Mouse (Mus musculus) hindbrain, embryonic 14.5 days (tissue): ENCODE measurements around the gene Umps. TPM values are rescaled to one million over a fixed set of nuclear protein-coding genes. Genes with fewer than 3 reads are reported as not detected.

Experiments
- ATAC-seq: fragments of 200-750 bp; cut with Nextera tagmentation; 2 replicates; pipeline ENCODE4 v1.8.0; 2017; ENCODE audit warnings: moderate number of reproducible peaks, mild to moderate bottlenecking, moderate TSS enrichment, moderate library complexity; ENCODE audit not compliant: low FRiP score
- DNase-seq: peaks from one replicate; pipeline ENCODE4 v3.0.0-alpha.2; 2015; ENCODE audit warnings: low spot score
- H3K27ac ChIP-seq: fragments of 300-500 bp; sonication (generic); 2 replicates; pipeline ENCODE4 v1.5.1; 2014; ENCODE audit warnings: mild to moderate bottlenecking, moderate library complexity
- H3K27me3 ChIP-seq: fragments of 300-500 bp; sonication (generic); 2 replicates; pipeline ENCODE4 v1.6.1; 2014; ENCODE audit warnings: mild to moderate bottlenecking, low read length, mixed read lengths; ENCODE audit not compliant: control insufficient read depth, insufficient read depth
- H3K36me3 ChIP-seq: fragments of 300-500 bp; sonication (generic); replicated peaks from 2 replicates; pipeline ENCODE4 v1.6.1; 2014; ENCODE audit not compliant: control insufficient read depth, insufficient read depth
- H3K4me1 ChIP-seq: fragments of 300-500 bp; sonication (generic); replicated peaks from 2 replicates; pipeline ENCODE4 v1.6.1; 2014; ENCODE audit warnings: antibody characterized with exemption, low read length, mixed read lengths; ENCODE audit not compliant: control insufficient read depth, insufficient read depth
- H3K4me2 ChIP-seq: fragments of 300-500 bp; sonication (generic); replicated peaks from 2 replicates; pipeline ENCODE4 v1.6.1; 2014; ENCODE audit warnings: mild to moderate bottlenecking, moderate library complexity
- H3K4me3 ChIP-seq: fragments of 300-500 bp; sonication (generic); replicated peaks from 2 replicates; pipeline ENCODE4 v1.5.1; 2014; ENCODE audit warnings: mild to moderate bottlenecking, low read length
- H3K9ac ChIP-seq: fragments of 300-500 bp; sonication (generic); 2 replicates; pipeline ENCODE4 v1.6.1; 2014
- H3K9me3 ChIP-seq: fragments of 300-500 bp; sonication (generic); 2 replicates; pipeline ENCODE4 v1.6.1; 2016; ENCODE audit warnings: low read length; ENCODE audit not compliant: control insufficient read depth
- WGBS: fragments of 180-500 bp; shearing (Covaris S2); extraction: QIAGEN DNeasy Blood & Tissue Kit; methylation state at CpG from one replicate; pipeline ENCODE4 v1.1.7; 2014; 5-methylcytosine and 5-hydroxymethylcytosine counted together
- polyA plus RNA-seq: library from polyadenylated mRNA; unstranded; fragments of >200 nt; fragmentation: Nextera tagmentation; extraction: Ambion mirVana; gene quantifications from 2 replicates; pipeline ENCODE4 v1.2.1, GENCODE M21; 2014

The Umps gene
- polyA plus RNA-seq: 24.2 and 28.5 TPM in 2 replicates

DNA sequence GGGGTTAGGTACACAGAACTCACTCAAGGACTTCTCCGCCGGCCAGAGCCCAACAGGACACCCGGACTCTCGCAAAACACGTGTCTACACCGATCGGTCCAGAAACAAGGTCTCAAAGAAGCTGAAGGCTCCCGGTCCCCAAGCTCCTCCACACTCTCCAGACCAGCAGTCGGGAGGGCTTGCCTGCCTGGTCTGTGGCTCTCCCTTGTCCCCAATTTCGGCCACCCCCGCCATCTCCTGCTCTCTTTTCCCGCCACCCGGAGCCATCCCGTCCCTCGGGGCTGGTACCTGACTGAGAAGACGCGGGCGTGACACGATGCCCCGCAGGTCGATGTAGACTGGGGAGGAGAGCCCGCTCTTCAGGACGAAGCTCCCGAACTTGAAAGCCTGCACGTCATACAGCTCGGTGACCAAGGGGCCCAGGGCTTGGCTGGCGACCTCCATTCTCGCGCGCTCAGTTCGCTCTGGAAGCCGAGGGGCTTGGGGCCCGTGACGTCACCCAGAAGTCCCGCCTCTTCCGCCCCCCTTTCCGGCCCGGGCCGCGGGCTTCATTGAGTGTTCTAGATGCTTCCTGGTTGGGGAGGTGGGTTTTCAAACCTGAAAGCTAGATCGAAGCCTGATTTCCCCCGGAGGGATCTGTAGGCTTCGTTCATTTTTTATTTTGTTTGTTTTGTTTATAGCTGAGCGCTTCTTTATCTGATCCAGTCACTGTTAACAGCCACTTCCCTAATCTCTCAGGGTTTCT, at the start of gene Umps:
Gene Umps (minus strand): TSS at position 501 of the 745 bp plus-strand sequence.
- peak; percentile 94 for ATAC-seq
- H3K4me2 ChIP-seq: peak within 1 kb of the TSS; percentile 56
- 1% methylated on average over 44 of the region's 44 CpGs for WGBS
- peak within 1 kb of the TSS; percentile 56 for H3K4me3 ChIP-seq
- no peaks in the 10 kb centered on the region for H3K9me3 ChIP-seq
- DNase-seq: peak; percentile 92
- H3K27me3 ChIP-seq: no peaks in the 10 kb centered on the region
- H3K9ac ChIP-seq: peak within 1 kb of the TSS; percentile 62
- peak within 1 kb of the TSS; percentile 70 for H3K27ac ChIP-seq
- peaks cover 12% of the 10 kb centered on the region for H3K4me1 ChIP-seq
- peaks cover 12% of the 10 kb centered on the region for H3K36me3 ChIP-seq

DNA sequence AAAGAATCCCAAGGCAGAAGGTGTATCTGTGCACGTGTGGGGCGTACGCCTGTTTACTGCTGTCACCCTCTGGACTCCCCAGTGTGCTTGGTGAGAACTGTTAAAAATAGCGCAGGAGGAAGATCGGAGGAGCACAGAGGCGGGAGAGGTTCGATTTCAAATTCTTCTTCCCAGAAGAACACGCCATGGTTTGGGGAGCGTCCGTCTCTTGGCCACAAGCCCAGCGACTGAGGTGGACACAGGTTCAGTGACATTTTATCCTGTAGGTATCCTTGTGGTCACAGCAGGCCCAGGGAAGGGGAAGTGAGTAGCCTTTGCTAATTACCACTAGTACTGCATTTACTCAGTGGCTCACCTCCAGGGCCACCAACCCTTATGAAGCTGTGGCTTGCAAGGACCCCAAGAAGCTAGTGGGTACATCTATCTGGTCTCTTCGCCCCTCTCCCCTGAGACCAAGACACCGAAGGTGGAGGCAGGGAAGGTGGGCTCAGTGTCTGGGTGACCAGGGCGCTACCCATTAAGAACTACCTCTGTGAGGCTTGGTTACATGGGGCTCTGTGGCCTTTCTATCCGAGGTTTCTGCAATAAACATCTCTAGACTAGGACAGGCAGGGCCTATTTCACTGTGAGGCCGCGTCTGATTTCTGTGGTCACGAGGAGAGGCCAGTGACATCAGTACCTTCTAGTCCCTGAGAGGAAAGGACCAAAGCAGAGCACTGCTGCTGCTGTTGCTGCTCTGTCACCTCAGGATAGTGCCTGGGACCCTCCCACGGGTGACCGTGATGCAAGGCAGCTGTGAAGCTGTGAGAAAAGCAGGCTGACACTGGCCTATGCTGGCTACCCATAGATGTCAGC, 45.4 kb upstream of the Umps start:
- no peaks in the 10 kb centered on the region for H3K9me3 ChIP-seq
- H3K27ac ChIP-seq: no peak overlapping the region
- no peak for DNase-seq
- H3K4me1 ChIP-seq: no peaks in the 10 kb centered on the region
- H3K4me2 ChIP-seq: no peak overlapping the region
- WGBS: 95% methylated on average over 20 of the region's 20 CpGs
- no peak for ATAC-seq
- H3K27me3 ChIP-seq: no peaks in the 10 kb centered on the region
- H3K4me3 ChIP-seq: no peak overlapping the region
- H3K36me3 ChIP-seq: peaks cover 73% of the 10 kb centered on the region
- H3K9ac ChIP-seq: no peak overlapping the region

DNA sequence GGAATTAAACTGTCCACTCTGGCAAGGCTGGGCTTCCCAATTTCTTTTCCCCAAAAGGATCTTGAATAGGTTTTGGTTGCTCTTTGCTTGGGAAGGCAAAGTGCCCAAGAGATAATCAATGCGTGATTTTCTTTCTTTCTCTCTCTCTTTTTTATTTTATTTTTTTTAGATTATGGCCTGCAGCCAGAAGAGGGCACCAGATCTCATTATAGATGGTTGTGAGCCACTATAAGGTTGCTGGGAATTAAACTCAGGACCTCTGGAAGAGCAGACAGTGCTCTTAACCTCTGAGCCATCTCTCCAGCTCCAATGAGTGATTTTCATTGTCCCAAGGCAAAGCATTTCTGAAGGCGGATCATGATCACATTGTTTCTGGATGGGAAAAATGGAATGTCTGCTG, 42.7 kb upstream of the Umps start:
- Histone ChIP-seq H3K9me3 (no peaks in the 10 kb centered on the region), H3K27me3 (no peaks in the 10 kb centered on the region), H3K4me3 (no peak overlapping the region), H3K4me1 (0 out of 2 replicates have a peak, but pooled peaks cover 10% of the 10 kb centered on the region), H3K36me3 (peaks cover 58% of the 10 kb centered on the region), H3K4me2 (no peak overlapping the region), H3K27ac (no peak overlapping the region), H3K9ac (no peak overlapping the region)
- ATAC-seq (no peak), DNase-seq (no peak)
- WGBS: 88% methylated on average over 2 of the region's 2 CpGs

GRCm38 (mm10) chr16:34005986-34006385, 39.1 kb upstream of the Umps start:
- no peak for DNase-seq
- ATAC-seq: no peak
- H3K27me3 ChIP-seq: no peaks in the 10 kb centered on the region
- no peaks in the 10 kb centered on the region for H3K9me3 ChIP-seq
- 0 out of 2 replicates have a peak, but pooled peaks cover 15% of the 10 kb centered on the region for H3K4me1 ChIP-seq
- H3K4me3 ChIP-seq: no peak overlapping the region
- H3K36me3 ChIP-seq: peaks cover 29% of the 10 kb centered on the region
- H3K4me2 ChIP-seq: no peak overlapping the region
- no peak overlapping the region for H3K9ac ChIP-seq
- no peak overlapping the region for H3K27ac ChIP-seq
- WGBS: 96% methylated on average over 3 of the region's 3 CpGs

DNA sequence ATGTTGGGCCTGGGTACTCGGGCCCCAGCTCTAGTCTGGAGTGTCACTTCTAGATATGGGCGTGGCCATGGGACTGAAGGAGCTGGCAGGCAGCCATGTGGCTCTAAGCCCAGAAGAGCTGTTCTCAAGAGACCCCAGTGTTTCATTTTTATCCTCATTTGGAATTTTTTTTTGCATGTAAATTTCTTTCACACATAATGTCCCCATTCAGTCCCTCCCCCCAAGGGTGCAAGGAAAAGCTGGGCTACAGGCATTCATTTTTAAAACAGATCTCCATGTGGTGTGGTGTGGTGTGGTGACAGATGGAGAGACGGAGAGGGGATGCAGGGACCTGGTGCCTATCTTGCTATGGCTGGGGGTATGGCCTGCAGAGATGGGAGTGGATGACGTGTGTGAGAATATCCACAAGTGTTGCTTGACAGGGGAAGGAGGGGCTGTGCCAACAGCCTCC, 37.3 kb upstream of the Umps start:
- Histone ChIP-seq H3K9me3 (no peaks in the 10 kb centered on the region), H3K27me3 (no peaks in the 10 kb centered on the region), H3K36me3 (peaks cover 14% of the 10 kb centered on the region; the same call in 1 of the 2 replicates), H3K4me2 (no peak overlapping the region), H3K4me1 (0 out of 2 replicates have a peak, but pooled peaks cover 15% of the 10 kb centered on the region), H3K9ac (no peak overlapping the region), H3K4me3 (no peak overlapping the region), H3K27ac (peak overlapping the region; percentile 44; the same call in 1 of the 2 replicates)
- ATAC-seq (peak; percentile 88), DNase-seq (peak; percentile 86)
- 20% methylated on average over 4 of the region's 4 CpGs for WGBS

DNA sequence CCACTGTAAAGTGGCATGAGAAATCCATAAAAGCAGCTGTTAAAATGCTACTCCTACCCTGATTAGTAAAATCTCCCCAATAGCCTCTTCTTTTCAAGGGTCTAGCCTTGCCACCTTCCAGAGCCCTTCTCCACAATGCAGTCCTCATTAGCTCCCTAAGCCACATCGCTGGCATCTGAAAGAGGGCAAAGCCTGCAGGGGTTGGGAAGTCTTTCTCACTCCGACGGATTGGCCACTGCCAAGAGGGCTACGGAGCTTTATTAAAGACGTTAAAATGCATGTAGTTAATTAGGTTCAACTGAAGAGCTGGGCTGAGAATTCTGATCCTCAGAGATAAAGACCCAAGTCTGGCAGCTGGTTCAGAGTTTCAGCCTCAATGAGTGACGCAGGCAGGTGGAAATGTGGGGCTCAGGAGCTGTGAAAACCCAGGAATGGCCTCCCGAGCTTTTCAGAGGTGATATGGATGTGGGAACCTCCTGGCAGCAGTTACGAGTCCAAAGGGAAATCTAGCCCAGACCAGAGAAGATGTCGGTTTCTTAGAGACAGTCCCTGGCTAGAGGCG, 36.8 kb upstream of the Umps start:
- no peak overlapping the region for H3K9ac ChIP-seq
- no peaks in the 10 kb centered on the region for H3K9me3 ChIP-seq
- 0 out of 2 replicates have a peak, but pooled peaks cover 15% of the 10 kb centered on the region for H3K4me1 ChIP-seq
- 0 out of 2 replicates have a peak, but pooled peaks cover 10% of the 10 kb centered on the region for H3K36me3 ChIP-seq
- H3K4me2 ChIP-seq: no peak overlapping the region
- 34% methylated on average over 10 of the region's 10 CpGs for WGBS
- H3K27ac ChIP-seq: peak overlapping the region; percentile 74
- H3K27me3 ChIP-seq: no peaks in the 10 kb centered on the region
- H3K4me3 ChIP-seq: no peak overlapping the region
- DNase-seq (peak; percentile 27), ATAC-seq (peak; percentile 9; the same call in 1 of the 2 replicates)

GRCm38 (mm10) chr16:34000715-34001114, 33.9 kb upstream of the Umps start:
- Histone ChIP-seq H3K9me3 (no peaks in the 10 kb centered on the region), H3K27me3 (no peaks in the 10 kb centered on the region), H3K4me2 (no peak overlapping the region), H3K4me3 (no peak overlapping the region), H3K36me3 (0 out of 2 replicates have a peak, but pooled peaks cover under 1% of the 10 kb centered on the region), H3K9ac (no peak overlapping the region), H3K27ac (no peak overlapping the region), H3K4me1 (0 out of 2 replicates have a peak, but pooled peaks cover 12% of the 10 kb centered on the region)
- ATAC-seq (no peak), DNase-seq (no peak)
- 84% methylated on average over 8 of the region's 8 CpGs for WGBS

- no peak overlapping the region for H3K9ac ChIP-seq
- WGBS: 36% methylated on average over 3 of the region's 3 CpGs
- no peaks in the 10 kb centered on the region for H3K9me3 ChIP-seq
- H3K27ac ChIP-seq: no peak overlapping the region
- 0 out of 2 replicates have a peak, but pooled peaks cover 5% of the 10 kb centered on the region for H3K4me1 ChIP-seq
- H3K27me3 ChIP-seq: no peaks in the 10 kb centered on the region
- H3K36me3 ChIP-seq: no peaks in the 10 kb centered on the region
- H3K4me2 ChIP-seq: no peak overlapping the region
- ATAC-seq (no peak), DNase-seq (peak; percentile 68)
- H3K4me3 ChIP-seq: no peak overlapping the region
Measured at GRCm38 (mm10) chr16:33999388-33999787, 32.5 kb upstream of the Umps start.

DNA sequence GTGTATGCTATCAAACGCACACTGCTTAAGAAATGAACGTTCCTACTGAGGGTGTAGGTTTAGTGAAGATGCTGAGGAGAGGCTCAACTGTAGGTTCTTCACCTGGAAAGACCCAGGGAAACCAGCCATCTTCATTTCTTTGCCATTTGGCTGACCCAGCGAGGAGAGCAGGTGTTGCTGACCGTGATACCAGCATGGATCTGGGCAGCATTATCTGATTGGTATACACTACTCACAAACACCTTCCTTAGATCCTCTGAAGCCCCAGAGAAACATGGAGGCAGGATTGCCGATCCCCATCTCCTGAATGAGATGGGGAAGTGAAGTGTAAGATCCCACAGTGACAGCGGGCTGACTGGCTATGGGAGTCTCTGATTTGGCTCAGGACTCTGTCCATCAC, 31.2 kb upstream of the Umps start:
- Histone ChIP-seq H3K4me2 (no peak overlapping the region), H3K9me3 (no peaks in the 10 kb centered on the region), H3K4me3 (no peak overlapping the region), H3K36me3 (no peaks in the 10 kb centered on the region), H3K4me1 (no peaks in the 10 kb centered on the region), H3K9ac (no peak overlapping the region), H3K27me3 (no peaks in the 10 kb centered on the region), H3K27ac (no peak overlapping the region)
- no peak for ATAC-seq
- no peak for DNase-seq
- WGBS: 90% methylated on average over 6 of the region's 6 CpGs
